Mouse (Mus musculus) kidney, adult 2 months (tissue): ENCODE data around the gene Sirt1. TPM values are rescaled to one million over a fixed set of nuclear protein-coding genes. Genes with fewer than 3 reads are reported as not detected.
"Not testable (repeated sequence)": the region's sequence is repeated elsewhere in the genome, so short reads cannot be mapped to it uniquely, and the experiment has no call there.

ENCODE experiments used
- DNase-seq: peaks from one replicate; pipeline ENCODE4 v3.0.0; 2021
- H3K27ac ChIP-seq: fragments of 200-500 bp; 2 replicates; pipeline ENCODE4 v1.5.1; 2012; ENCODE audit warnings: low read depth, low read length, control low read depth, inconsistent platforms; ENCODE audit not compliant: insufficient read depth
- H3K27me3 ChIP-seq: fragments of 200-500 bp; replicated peaks from 2 replicates; pipeline ENCODE4 v1.6.1; 2012; ENCODE audit warnings: mild to moderate bottlenecking, moderate library complexity, low read length, inconsistent platforms; ENCODE audit not compliant: control insufficient read depth, insufficient read depth
- H3K36me3 ChIP-seq: fragments of 200-500 bp; 2 replicates; pipeline ENCODE4 v1.6.1; 2012; ENCODE audit warnings: mild to moderate bottlenecking, moderate library complexity, low read length, inconsistent platforms; ENCODE audit not compliant: control insufficient read depth, insufficient read depth
- H3K4me1 ChIP-seq: fragments of 200-500 bp; 2 replicates; pipeline ENCODE4 v1.6.1; 2011; ENCODE audit warnings: low read length; ENCODE audit not compliant: control insufficient read depth, insufficient read depth
- H3K4me3 ChIP-seq: fragments of 200-500 bp; 2 replicates; pipeline ENCODE4 v1.5.1; 2011; ENCODE audit warnings: mild to moderate bottlenecking, low read depth, low read length, control low read depth; ENCODE audit not compliant: insufficient read depth
- CTCF ChIP-seq: fragments of 200-500 bp; conservative IDR thresholded peaks from 2 replicates; pipeline ENCODE4 v1.5.1; 2011; ENCODE audit warnings: low read depth, mild to moderate bottlenecking, control low read depth, low read length, moderate library complexity, mixed read lengths; ENCODE audit not compliant: insufficient read depth, insufficient read length
- POLR2A ChIP-seq: fragments of 200-500 bp; IDR thresholded peaks from one replicate; pipeline ENCODE4 v1.6.1; 2011; ENCODE audit warnings: low read depth, low read length, control low read depth
- WGBS: fragments of 180-500 bp; shearing (Covaris S2); methylation state at CpG from one replicate; pipeline ENCODE4 v1.1.7; 2018; 5-methylcytosine and 5-hydroxymethylcytosine counted together
- polyA plus RNA-seq: library from polyadenylated mRNA; depleted of rRNA; stranded (reverse); fragments of >200 nt; gene quantifications from 2 replicates; pipeline ENCODE4 v1.2.3, GENCODE M21; 2012

The Sirt1 gene
- polyA plus RNA-seq, 1 experiment: 4.6 TPM

- no peak for DNase-seq
- TF ChIP-seq CTCF: no peak
- 67% methylated on average over 16 of the region's 16 CpGs for WGBS
Observed at GRCm38 (mm10) chr10:63410162-63410956, 28.9 kb upstream of the Sirt1 start.

GRCm38 (mm10) chr10:63403636-63404035 is 22.1 kb upstream of the Sirt1 start:
- H3K27me3 ChIP-seq: no peaks in the 10 kb centered on the region
- H3K36me3 ChIP-seq: peaks cover 10% of the 10 kb centered on the region
- no peak overlapping the region for H3K4me3 ChIP-seq
- WGBS: 54% methylated on average over 2 of the region's 2 CpGs
- TF ChIP-seq CTCF: no peak
- TF ChIP-seq POLR2A: no peak
- H3K4me1 ChIP-seq: peaks cover 15% of the 10 kb centered on the region; the same call in 1 of the 2 replicates
- peak; percentile 93 for DNase-seq
- peak overlapping the region; percentile 89 for H3K27ac ChIP-seq

More at GRCm38 (mm10) chr10:63410162-63410956, 28.9 kb upstream of the Sirt1 start:
- Histone ChIP-seq H3K36me3 (peaks cover 3% of the 10 kb centered on the region), H3K4me3 (no peak overlapping the region), H3K27me3 (no peaks in the 10 kb centered on the region), H3K4me1 (no peaks in the 10 kb centered on the region), H3K27ac (no peak overlapping the region)

- WGBS: 39% methylated on average over 5 of the region's 5 CpGs
- no peak overlapping the region for H3K4me3 ChIP-seq
- no peaks in the 10 kb centered on the region for H3K27me3 ChIP-seq
- H3K27ac ChIP-seq: peak overlapping the region; percentile 99
- TF ChIP-seq CTCF: no peak
- no peak for TF ChIP-seq POLR2A
- H3K4me1 ChIP-seq: peaks cover 15% of the 10 kb centered on the region; the same call in 1 of the 2 replicates
- H3K36me3 ChIP-seq: peaks cover 11% of the 10 kb centered on the region
- peak; percentile 88 for DNase-seq
Observed at GRCm38 (mm10) chr10:63402731-63403504, 21.4 kb upstream of the Sirt1 start.

- no peak for TF ChIP-seq CTCF
- no peak for TF ChIP-seq POLR2A
- 61% methylated on average over 10 of the region's 10 CpGs for WGBS
- H3K27me3 ChIP-seq: no peaks in the 10 kb centered on the region
- peak; percentile 86 for DNase-seq
- peaks cover 4% of the 10 kb centered on the region; the same call in 1 of the 2 replicates for H3K4me1 ChIP-seq
- H3K36me3 ChIP-seq: peaks cover 9% of the 10 kb centered on the region; the same call in 1 of the 2 replicates
- peak overlapping the region; percentile 96 for H3K27ac ChIP-seq
- H3K4me3 ChIP-seq: peak overlapping the region; percentile 21
Observed at GRCm38 (mm10) chr10:63396963-63397362, 15.5 kb upstream of the Sirt1 start.

GRCm38 (mm10) chr10:63388948-63389347 is 7.4 kb upstream of the Sirt1 start:
- Histone ChIP-seq H3K4me1 (peaks cover 8% of the 10 kb centered on the region), H3K27me3 (no peaks in the 10 kb centered on the region), H3K36me3 (no peaks in the 10 kb centered on the region), H3K27ac (no peak overlapping the region), H3K4me3 (no peak overlapping the region)
- no peak for TF ChIP-seq POLR2A
- no peak for TF ChIP-seq CTCF
- WGBS: 30% methylated on average over 4 of the region's 4 CpGs
- peak; percentile 63 for DNase-seq

DNA sequence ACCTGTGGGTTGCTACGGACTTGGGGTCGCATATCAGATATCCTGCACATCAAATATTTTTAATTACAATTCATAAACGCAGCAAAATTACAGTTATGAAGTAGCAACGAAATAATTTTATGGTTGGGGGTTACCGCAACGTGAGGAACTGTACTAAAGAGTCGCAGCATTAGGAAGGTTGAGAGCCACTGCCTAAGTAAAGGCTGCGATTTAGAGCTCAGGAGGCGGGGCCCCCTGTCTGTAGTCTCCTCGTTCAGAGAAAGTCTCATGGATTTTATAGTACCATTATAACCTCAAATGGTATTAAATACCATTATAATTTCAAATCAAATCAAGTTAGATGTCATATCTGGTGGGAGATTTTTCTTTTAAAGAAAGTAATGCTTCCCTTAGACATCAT is 5.5 kb upstream of the Sirt1 start:
- WGBS: 2% methylated on average over 10 of the region's 10 CpGs

GRCm38 (mm10) chr10:63386444-63386843 is 4.9 kb upstream of the Sirt1 start:
- peak; percentile 94 for DNase-seq
- WGBS: under 1% methylated on average over 19 of the region's 19 CpGs
- Histone ChIP-seq H3K27ac (peak overlapping the region; percentile 28; the same call in 1 of the 2 replicates), H3K36me3 (no peaks in the 10 kb centered on the region), H3K4me1 (peaks cover 8% of the 10 kb centered on the region), H3K27me3 (no peaks in the 10 kb centered on the region), H3K4me3 (peak overlapping the region; percentile 61)
- TF ChIP-seq CTCF (no peak), POLR2A (peak; percentile 71)

More for the DNA sequence above, 5.5 kb upstream of the Sirt1 start:
- Histone ChIP-seq H3K4me3 (peak overlapping the region; percentile 61), H3K4me1 (peaks cover 8% of the 10 kb centered on the region), H3K27me3 (no peaks in the 10 kb centered on the region), H3K36me3 (no peaks in the 10 kb centered on the region), H3K27ac (no peak overlapping the region)
- DNase-seq: no peak
- TF ChIP-seq CTCF: no peak

GRCm38 (mm10) chr10:63385897-63386296 is 4.4 kb upstream of the Sirt1 start:
- H3K27ac ChIP-seq, H3K4me3 ChIP-seq, H3K4me1 ChIP-seq, H3K27me3 ChIP-seq, H3K36me3 ChIP-seq, DNase-seq: not testable (repeated sequence)
- 22% methylated on average over 5 of the region's 5 CpGs for WGBS
